Mouse (Mus musculus): ENCODE measurements around the gene Aldh3b3. TPM values are rescaled to one million over a fixed set of nuclear protein-coding genes. Genes with fewer than 3 reads are reported as not detected.

The Aldh3b3 gene
- polyA plus RNA-seq, 1 experiment from 2014 or later: not detected

GRCm38 (mm10) chr19:4018743-4019583 lies 60.5 kb downstream of the Aldh3b3 start:
- H3K4me3 ChIP-seq: no peak overlapping the region
- no peak overlapping the region for H3K9ac ChIP-seq
- peaks cover 12% of the 10 kb centered on the region for H3K4me1 ChIP-seq (replicated peaks)
- H3K36me3 ChIP-seq: no peaks in the 10 kb centered on the region
- peak; percentile 60 for ATAC-seq (ENCODE audit: insufficient number of reproducible peaks, low FRiP score)
- no peaks in the 10 kb centered on the region for H3K9me3 ChIP-seq (replicated peaks)
- 38% methylated on average over 18 of the region's 18 CpGs for WGBS
- H3K27ac ChIP-seq (ENCODE audit: poor library complexity, severe bottlenecking): no peak overlapping the region
- no peaks in the 10 kb centered on the region for H3K27me3 ChIP-seq (replicated peaks)
- H3K4me2 ChIP-seq: no peak overlapping the region

Other genes starting within 250 kb of the Aldh3b3 start
- 29.3 and 32.9 TPM in 2 replicates for gene Kmt5b, start 191.2 kb upstream of the Aldh3b3 start, polyA plus RNA-seq (2016; fragmentation: Nextera tagmentation; extraction: Ambion mirVana)
- gene Chka, start 106.9 kb upstream of the Aldh3b3 start, polyA plus RNA-seq (2016; fragmentation: Nextera tagmentation; extraction: Ambion mirVana): 30.1 and 36.1 TPM in 2 replicates
- 22.3 and 26.1 TPM in 2 replicates for gene Tcirg1, start 51.5 kb upstream of the Aldh3b3 start, polyA plus RNA-seq (2016; fragmentation: Nextera tagmentation; extraction: Ambion mirVana)
- 298 and 324 TPM in 2 replicates for gene Ndufs8, start 45.9 kb upstream of the Aldh3b3 start, polyA plus RNA-seq (2016; fragmentation: Nextera tagmentation; extraction: Ambion mirVana)
- gene Aldh3b1, start 28.8 kb upstream of the Aldh3b3 start, polyA plus RNA-seq (2016; fragmentation: Nextera tagmentation; extraction: Ambion mirVana): 2.0 and 2.3 TPM in 2 replicates
- 7.8 and 8.9 TPM in 2 replicates for gene Unc93b1, start 23.5 kb upstream of the Aldh3b3 start, polyA plus RNA-seq (2016; fragmentation: Nextera tagmentation; extraction: Ambion mirVana)
- 0.40 and 0.86 TPM in 2 replicates for gene Aldh3b2, start 13.7 kb downstream of the Aldh3b3 start, polyA plus RNA-seq (2016; fragmentation: Nextera tagmentation; extraction: Ambion mirVana)
- 9.3 and 9.5 TPM in 2 replicates for gene Acy3, start 27.9 kb downstream of the Aldh3b3 start, polyA plus RNA-seq (2016; fragmentation: Nextera tagmentation; extraction: Ambion mirVana)
- not detected in 2 replicates for gene Tbx10, start 34.1 kb downstream of the Aldh3b3 start, polyA plus RNA-seq (2016; fragmentation: Nextera tagmentation; extraction: Ambion mirVana)
- gene Nudt8, start 41.9 kb downstream of the Aldh3b3 start, polyA plus RNA-seq (2016; fragmentation: Nextera tagmentation; extraction: Ambion mirVana): 41.0 and 44.7 TPM in 2 replicates
- 4.2 and 4.6 TPM in 2 replicates for gene Gm49405, start 42.0 kb downstream of the Aldh3b3 start, polyA plus RNA-seq (2016; fragmentation: Nextera tagmentation; extraction: Ambion mirVana)
- 74.6 and 84.9 TPM in 2 replicates for gene Doc2g, start 44.7 kb downstream of the Aldh3b3 start, polyA plus RNA-seq (2016; fragmentation: Nextera tagmentation; extraction: Ambion mirVana)
- 402 and 417 TPM in 2 replicates for gene Ndufv1, start 54.2 kb downstream of the Aldh3b3 start, polyA plus RNA-seq (2016; fragmentation: Nextera tagmentation; extraction: Ambion mirVana)
- 346 and 369 TPM in 2 replicates for gene Gstp1, start 79.3 kb downstream of the Aldh3b3 start, polyA plus RNA-seq (2016; fragmentation: Nextera tagmentation; extraction: Ambion mirVana)
- 3.6 and 7.1 TPM in 2 replicates for gene Gstp2, start 87.4 kb downstream of the Aldh3b3 start, polyA plus RNA-seq (2016; fragmentation: Nextera tagmentation; extraction: Ambion mirVana)
- 0.69 TPM in 1 of 2 replicates, not detected in the other for gene Gstp3, start 100.9 kb downstream of the Aldh3b3 start, polyA plus RNA-seq (2016; fragmentation: Nextera tagmentation; extraction: Ambion mirVana)
- gene Cabp2, start 122.9 kb downstream of the Aldh3b3 start, polyA plus RNA-seq (2016; fragmentation: Nextera tagmentation; extraction: Ambion mirVana): not detected in 2 replicates
- 54.4 and 57.6 TPM in 2 replicates for gene Cdk2ap2, start 138.5 kb downstream of the Aldh3b3 start, polyA plus RNA-seq (2016; fragmentation: Nextera tagmentation; extraction: Ambion mirVana)
- 23.3 and 23.5 TPM in 2 replicates for gene Pitpnm1, start 141.4 kb downstream of the Aldh3b3 start, polyA plus RNA-seq (2016; fragmentation: Nextera tagmentation; extraction: Ambion mirVana)
- gene Aip, start 167.2 kb downstream of the Aldh3b3 start, polyA plus RNA-seq (2016; fragmentation: Nextera tagmentation; extraction: Ambion mirVana): 80.4 and 82.6 TPM in 2 replicates
- gene Gpr152, start 181.1 kb downstream of the Aldh3b3 start, polyA plus RNA-seq (2016; fragmentation: Nextera tagmentation; extraction: Ambion mirVana): not detected in 2 replicates
- 0.13 TPM in 1 of 2 replicates, not detected in the other for gene Cabp4, start 185.4 kb downstream of the Aldh3b3 start, polyA plus RNA-seq (2016; fragmentation: Nextera tagmentation; extraction: Ambion mirVana)
- 115 and 122 TPM in 2 replicates for gene Coro1b, start 190.0 kb downstream of the Aldh3b3 start, polyA plus RNA-seq (2016; fragmentation: Nextera tagmentation; extraction: Ambion mirVana)
- 0.73 and 1.1 TPM in 2 replicates for gene Ptprcap, start 195.0 kb downstream of the Aldh3b3 start, polyA plus RNA-seq (2016; fragmentation: Nextera tagmentation; extraction: Ambion mirVana)
- gene Rps6kb2, start 204.7 kb downstream of the Aldh3b3 start, polyA plus RNA-seq (2016; fragmentation: Nextera tagmentation; extraction: Ambion mirVana): 52.9 and 55.7 TPM in 2 replicates
- 2.5 and 3.6 TPM in 2 replicates for gene Carns1, start 216.8 kb downstream of the Aldh3b3 start, polyA plus RNA-seq (2016; fragmentation: Nextera tagmentation; extraction: Ambion mirVana)
- gene Tbc1d10c, start 232.6 kb downstream of the Aldh3b3 start, polyA plus RNA-seq (2016; fragmentation: Nextera tagmentation; extraction: Ambion mirVana): 1.5 and 1.6 TPM in 2 replicates
- 627 and 649 TPM in 2 replicates for gene Ppp1ca, start 233.4 kb downstream of the Aldh3b3 start, polyA plus RNA-seq (2016; fragmentation: Nextera tagmentation; extraction: Ambion mirVana)
- 22.6 and 23.1 TPM in 2 replicates for gene Rad9a, start 243.0 kb downstream of the Aldh3b3 start, polyA plus RNA-seq (2016; fragmentation: Nextera tagmentation; extraction: Ambion mirVana)

Measured in heart, embryonic 12.5 days (tissue).